Mouse (Mus musculus) CH12.LX (cell line): ENCODE results near the gene Lonp1. TPM values are rescaled to one million over a fixed set of nuclear protein-coding genes. Genes with fewer than 3 reads are reported as not detected.

Experiments
- DNase-seq: peaks from one replicate; pipeline ENCODE4 v3.0.0-alpha.2; 2013; ENCODE audit errors: extremely low read depth
- H3K27ac ChIP-seq: 2 replicates; pipeline ENCODE4 v1.5.1; 2012; ENCODE audit warnings: low read depth, mild to moderate bottlenecking, control low read depth, moderate library complexity; ENCODE audit not compliant: insufficient read depth
- H3K27me3 ChIP-seq: replicated peaks from 2 replicates; pipeline ENCODE3; 2012; ENCODE audit warnings: inconsistent platforms
- H3K36me3 ChIP-seq, 2 experiments: replicated peaks in 1 of 2; 2 replicates each; pipeline versions ENCODE3 to v1.6.1; 2012; ENCODE audit warnings: inconsistent platforms in 1 of 2, low read length in 1 of 2, mild to moderate bottlenecking in 1 of 2, mixed read lengths in 1 of 2, moderate library complexity in 1 of 2; ENCODE audit not compliant: control insufficient read depth in 1 of 2, insufficient read depth in 1 of 2
- H3K4me1 ChIP-seq, 2 experiments: 2 replicates each; pipeline ENCODE4 v1.6.1; 2012; ENCODE audit warnings: inconsistent platforms in 1 of 2, moderate library complexity in 1 of 2; ENCODE audit not compliant: insufficient read depth in 2 of 2, control insufficient read depth in 1 of 2
- H3K4me2 ChIP-seq: 2 replicates; pipeline ENCODE4 v1.6.1; 2012; ENCODE audit warnings: low read depth, mild to moderate bottlenecking, control low read depth; ENCODE audit not compliant: poor library complexity, insufficient read depth, severe bottlenecking
- H3K4me3 ChIP-seq, 3 experiments: fragments of 150-350 bp in 1 of 3; sonication (generic) in 1 of 3; replicated peaks in 1 of 3; 2 replicates each; pipeline versions ENCODE3 to v1.5.1; 2011 to 2012; ENCODE audit warnings: low read depth in 2 of 3, low read length in 2 of 3, mild to moderate bottlenecking in 2 of 3, moderate library complexity in 2 of 3, control low read depth in 1 of 3, improper control_type of control experiment in 1 of 3, inconsistent platforms in 1 of 3, mixed read lengths in 1 of 3; ENCODE audit not compliant: poor library complexity in 1 of 3
- H3K79me2 ChIP-seq: replicated peaks from 2 replicates; pipeline ENCODE4 v1.6.1; 2012; ENCODE audit warnings: mild to moderate bottlenecking, moderate library complexity; ENCODE audit not compliant: control insufficient read depth, poor library complexity, insufficient read depth, severe bottlenecking; ENCODE audit errors: extremely low read depth
- H3K9ac ChIP-seq: 2 replicates; pipeline ENCODE4 v1.6.1; 2012; ENCODE audit warnings: low read depth, mild to moderate bottlenecking, control low read depth, moderate library complexity; ENCODE audit not compliant: insufficient read depth
- H3K9me3 ChIP-seq: replicated peaks from 2 replicates; pipeline ENCODE3; 2012; ENCODE audit warnings: low read length, inconsistent platforms, mixed read lengths
- CTCF ChIP-seq, 2 experiments: IDR thresholded peaks in 1 of 2; conservative IDR thresholded peaks in 1 of 2; 2 replicates each; pipeline ENCODE4 v1.5.1; 2011 to 2012; ENCODE audit warnings: low read depth in 2 of 2, low read length in 2 of 2, improper control_type of control experiment in 1 of 2, inconsistent platforms in 1 of 2, mild to moderate bottlenecking in 1 of 2, moderate library complexity in 1 of 2
- ETS1 ChIP-seq: conservative IDR thresholded peaks from 2 replicates; pipeline ENCODE4 v1.6.1; 2012; ENCODE audit warnings: low read depth, mild to moderate bottlenecking, inconsistent platforms, low read length, improper control_type of control experiment, moderate library complexity
- GABPA ChIP-seq: IDR thresholded peaks from 2 replicates; pipeline ENCODE4 v1.6.1; 2012; ENCODE audit warnings: low read depth, low read length, improper control_type of control experiment, inconsistent platforms; ENCODE audit not compliant: insufficient replicate concordance
- HCFC1 ChIP-seq: IDR thresholded peaks from 2 replicates; pipeline ENCODE4 v1.6.1; 2012; ENCODE audit warnings: low read depth, mild to moderate bottlenecking, inconsistent platforms, low read length, improper control_type of control experiment
- IRF4 ChIP-seq: IDR thresholded peaks from 2 replicates; pipeline ENCODE4 v1.6.1; 2014; ENCODE audit warnings: low read depth, mild to moderate bottlenecking, inconsistent platforms, low read length, improper control_type of control experiment
- JUND ChIP-seq: conservative IDR thresholded peaks from 2 replicates; pipeline ENCODE4 v1.6.1; 2011; ENCODE audit warnings: low read depth, low read length, improper control_type of control experiment
- MAFK ChIP-seq: IDR thresholded peaks from 2 replicates; pipeline ENCODE4 v1.6.1; 2011; ENCODE audit warnings: low read length, improper control_type of control experiment; ENCODE audit not compliant: insufficient replicate concordance
- NELFE ChIP-seq: IDR thresholded peaks from 2 replicates; pipeline ENCODE4 v1.6.1; 2011; ENCODE audit warnings: low read depth, low read length, improper control_type of control experiment
- NRF1 ChIP-seq: IDR thresholded peaks from 2 replicates; pipeline ENCODE4 v1.6.1; 2014; ENCODE audit warnings: low read depth, mild to moderate bottlenecking, inconsistent platforms, low read length, improper control_type of control experiment, moderate library complexity
- POLR2A ChIP-seq: IDR thresholded peaks from 2 replicates; pipeline ENCODE4 v1.6.1; 2011; ENCODE audit warnings: low read depth, mild to moderate bottlenecking, improper control_type of control experiment, low read length
- RCOR1 ChIP-seq: conservative IDR thresholded peaks from 2 replicates; pipeline ENCODE4 v1.6.1; 2012; ENCODE audit warnings: low read depth, mild to moderate bottlenecking, inconsistent platforms, low read length, improper control_type of control experiment
- SMC3 ChIP-seq: IDR thresholded peaks from 2 replicates; pipeline ENCODE4 v1.6.1; 2011; ENCODE audit warnings: low read depth, low read length, improper control_type of control experiment
- TCF12 ChIP-seq: IDR thresholded peaks from 2 replicates; pipeline ENCODE4 v1.6.1; 2014; ENCODE audit warnings: low read depth, mild to moderate bottlenecking, inconsistent platforms, low read length, improper control_type of control experiment
- UBTF ChIP-seq: IDR thresholded peaks from 2 replicates; pipeline ENCODE4 v1.6.1; 2012; ENCODE audit warnings: low read depth, mild to moderate bottlenecking, inconsistent platforms, low read length, improper control_type of control experiment, moderate library complexity
- USF1 ChIP-seq: IDR thresholded peaks from 2 replicates; pipeline ENCODE4 v1.6.1; 2014; ENCODE audit warnings: low read depth, mild to moderate bottlenecking, inconsistent platforms, low read length, improper control_type of control experiment
- ZC3H11A ChIP-seq: IDR thresholded peaks from 2 replicates; pipeline ENCODE4 v1.6.1; 2012; ENCODE audit warnings: low read depth, mild to moderate bottlenecking, inconsistent platforms, low read length, improper control_type of control experiment
- ZKSCAN1 ChIP-seq: IDR thresholded peaks from 2 replicates; pipeline ENCODE4 v1.6.1; 2012; ENCODE audit warnings: low read depth, inconsistent platforms, low read length, improper control_type of control experiment, borderline replicate concordance
- ZMIZ1 ChIP-seq: IDR thresholded peaks from 2 replicates; pipeline ENCODE4 v1.6.1; 2012; ENCODE audit warnings: low read depth, mild to moderate bottlenecking, inconsistent platforms, low read length, improper control_type of control experiment
- dilution Hi-C: fragments of 300-500 bp; cut with MboI; formaldehyde crosslinking; loops from 2 replicates; pipeline ENCODE4 v1.14.3; 2020; ENCODE audit warnings: low sequenced_read_pairs; ENCODE audit not compliant: extremely low pct_unique_long_range_greater_than_20kb, extremely low pct_ligation_motif_present
- in situ Hi-C: fragments of 300-500 bp; cut with MboI; formaldehyde crosslinking; loops from 3 replicates; pipeline ENCODE4 v1.14.3; 2019; ENCODE audit warnings: low sequenced_read_pairs, low pct_ligation_motif_present, low pct_unique_long_range_greater_than_20kb, mixed read lengths
- polyA plus RNA-seq: library from polyadenylated mRNA; unstranded; fragments of >175 nt; gene quantifications from 2 replicates; pipeline ENCODE4 v1.2.1, GENCODE M21; 2012; ENCODE audit warnings: low read depth; ENCODE audit not compliant: insufficient read length
- total RNA-seq, 2 experiments: library from RNA; depleted of rRNA; stranded (reverse); fragments of 300-350 nt in 1 of 2; fragments of >200 nt in 1 of 2; gene quantifications; 2 replicates each; pipeline ENCODE4 v1.2.3; 2012 to 2014

The Lonp1 gene
- total and polyA plus RNA-seq, 3 experiments, result 69.6 to 151 (median 99.4) TPM

GRCm38 (mm10) chr17:56647546-56647945 is 20.9 kb upstream of the Lonp1 start:
- in situ Hi-C loops, result no loop called here
- no peaks in the 10 kb centered on the region for H3K36me3 ChIP-seq
- TF ChIP-seq HCFC1 (no peak), SMC3 (no peak), NELFE (no peak), ZMIZ1 (no peak), NRF1 (no peak), RCOR1 (no peak), ZKSCAN1 (no peak), ETS1 (no peak), GABPA (no peak), POLR2A (no peak), MAFK (no peak), TCF12 (no peak), IRF4 (no peak), CTCF (conservative IDR thresholded peaks at IDR 0.05 in 1 of 2, IDR thresholded peaks at IDR 0.05 in 1 of 2; ENCODE audit: low read depth in 2 of 2, low read length in 2 of 2) (no peak), JUND (no peak), ZC3H11A (no peak), USF1 (no peak)
- TF ChIP-seq, all 38 proteins: peak for 0
- no peaks in the 10 kb centered on the region for H3K27me3 ChIP-seq
- H3K4me3 ChIP-seq, result no peak overlapping the region
- no peak overlapping the region for H3K9ac ChIP-seq
- no peaks in the 10 kb centered on the region for H3K9me3 ChIP-seq
- dilution Hi-C loops, result no loop called here
- H3K4me1 ChIP-seq, result no peaks in the 10 kb centered on the region; a peak in 1 of 4 replicates
- no peak overlapping the region for H3K4me2 ChIP-seq
- H3K79me2 ChIP-seq, result no peaks in the 10 kb centered on the region
- DNase-seq, result no peak
- no peak overlapping the region for H3K27ac ChIP-seq

GRCm38 (mm10) chr17:56643237-56643636 is 16.6 kb upstream of the Lonp1 start:
- peaks cover 0 to 3% of the 10 kb centered on the region in 2 experiments; a peak in 1 of 4 replicates for H3K4me1 ChIP-seq
- TF ChIP-seq NELFE, result no peak
- TF ChIP-seq ZC3H11A, result no peak
- TF ChIP-seq NRF1, result no peak
- no peak for TF ChIP-seq UBTF
- no peaks in the 10 kb centered on the region for H3K27me3 ChIP-seq
- no peak overlapping the region for H3K4me3 ChIP-seq
- dilution Hi-C loops, result no loop called here
- no peak overlapping the region for H3K27ac ChIP-seq
- H3K4me2 ChIP-seq, result no peak overlapping the region
- H3K9ac ChIP-seq, result no peak overlapping the region
- no peak for DNase-seq
- in situ Hi-C loops, result no loop called here
- no peaks in the 10 kb centered on the region for H3K79me2 ChIP-seq
- no peaks in the 10 kb centered on the region for H3K36me3 ChIP-seq
- H3K9me3 ChIP-seq, result no peaks in the 10 kb centered on the region
